Mouse (Mus musculus) heart, adult 8-10 months (tissue): Measurements from ENCODE around the gene Wdr70. TPM values are rescaled to one million over a fixed set of nuclear protein-coding genes. Genes with fewer than 3 reads are reported as not detected.

Experiments
- DNase-seq: peaks from one replicate; pipeline ENCODE4 v3.0.0; 2022; ENCODE audit warnings: low spot score
- microRNA-seq: library from miRNA; unstranded; fragments of <30 nt; microRNA quantifications from one replicate; pipeline ENCODE4 v1.2.0, GENCODE M21; 2022
- total RNA-seq, 4 experiments: library from RNA; stranded (reverse); gene quantifications; 2 replicates each; pipeline ENCODE4 v1.2.4; 2022

Gene Wdr70
- total RNA-seq, 4 experiments from 2014 or later, result 18.8 to 22.6 (median 21.3) TPM

DNA sequence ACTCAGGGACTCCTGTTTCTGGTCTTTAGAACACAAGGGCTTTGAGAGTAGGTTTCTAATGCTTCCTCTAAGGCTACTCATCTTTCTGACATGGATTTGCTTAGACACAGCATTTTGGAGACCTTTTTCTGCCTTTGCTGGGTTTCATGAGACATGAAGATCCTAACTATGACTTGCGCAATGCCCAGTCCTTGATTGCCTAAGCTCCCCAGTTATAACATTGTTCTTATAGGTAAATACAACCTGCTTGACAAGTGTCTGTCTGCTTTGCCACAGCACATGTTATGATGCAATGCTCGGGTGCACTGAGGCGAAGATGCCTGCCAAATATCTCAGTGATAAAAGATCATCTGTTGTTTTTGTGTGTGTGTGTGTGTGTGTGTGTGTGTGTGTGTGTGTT lies 233.7 kb downstream of the Wdr70 start:
- DNase-seq, result no peak

GRCm38 (mm10) chr15:7863328-7863727 lies 235.7 kb downstream of the Wdr70 start:
- no peak for DNase-seq

DNA sequence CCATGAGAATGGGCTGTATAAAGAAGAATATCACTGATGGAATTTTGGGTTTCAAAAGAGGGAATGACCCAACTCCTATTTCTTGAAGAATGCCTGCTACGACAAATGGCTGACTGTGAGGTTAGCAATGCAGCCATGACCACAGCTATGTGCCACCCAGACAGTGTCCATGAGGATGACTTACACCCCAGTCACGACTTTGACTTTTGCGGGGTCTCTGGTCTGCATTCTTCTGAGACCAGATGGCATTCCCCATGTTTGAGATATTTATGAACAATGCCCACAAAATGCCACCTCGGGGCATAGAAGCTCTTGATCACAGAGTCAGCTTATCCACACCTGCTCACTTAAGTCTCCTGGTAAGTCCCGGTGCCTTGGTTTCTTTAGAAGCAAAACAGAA lies 236.1 kb downstream of the Wdr70 start:
- no peak for DNase-seq

DNA sequence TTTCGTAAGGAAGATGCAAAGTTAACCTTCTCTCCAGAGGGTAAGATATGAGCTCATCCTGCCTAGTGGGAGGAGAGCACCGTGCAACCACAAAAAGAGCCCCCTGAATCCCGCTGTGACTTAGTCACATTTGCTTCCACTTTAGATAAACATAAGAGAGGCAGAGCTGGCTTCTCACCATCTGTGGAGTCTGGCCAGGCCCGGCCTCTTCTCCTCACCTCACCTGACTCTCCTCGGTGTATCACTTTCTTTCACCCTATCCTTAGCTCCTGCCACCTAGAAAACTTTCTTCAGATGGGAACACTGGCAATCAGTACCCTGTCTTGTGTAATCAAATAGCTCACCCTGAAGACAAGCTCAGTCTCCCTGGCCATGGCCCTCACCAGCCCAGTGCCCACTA lies 240.2 kb downstream of the Wdr70 start:
- DNase-seq, result no peak

DNA sequence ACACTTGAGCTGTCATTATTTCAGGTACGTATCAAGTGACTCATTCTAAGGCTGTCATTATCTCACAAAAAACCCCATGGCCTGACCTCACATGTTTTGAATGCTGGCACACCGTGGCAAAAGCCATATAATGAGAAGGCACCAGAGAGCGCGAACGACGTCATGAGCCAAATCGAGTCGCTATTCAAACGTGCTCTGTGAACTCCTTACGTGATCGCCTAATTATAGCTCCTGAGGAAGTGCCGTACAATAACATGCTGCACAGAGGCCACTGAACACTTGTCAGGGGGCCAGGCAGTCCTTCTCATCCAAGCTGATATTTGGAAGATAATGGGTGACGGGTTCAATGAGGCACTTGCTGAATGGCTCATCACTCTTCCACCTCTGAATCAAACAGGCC lies 241.6 kb downstream of the Wdr70 start:
- DNase-seq, result peak; percentile 54

DNA sequence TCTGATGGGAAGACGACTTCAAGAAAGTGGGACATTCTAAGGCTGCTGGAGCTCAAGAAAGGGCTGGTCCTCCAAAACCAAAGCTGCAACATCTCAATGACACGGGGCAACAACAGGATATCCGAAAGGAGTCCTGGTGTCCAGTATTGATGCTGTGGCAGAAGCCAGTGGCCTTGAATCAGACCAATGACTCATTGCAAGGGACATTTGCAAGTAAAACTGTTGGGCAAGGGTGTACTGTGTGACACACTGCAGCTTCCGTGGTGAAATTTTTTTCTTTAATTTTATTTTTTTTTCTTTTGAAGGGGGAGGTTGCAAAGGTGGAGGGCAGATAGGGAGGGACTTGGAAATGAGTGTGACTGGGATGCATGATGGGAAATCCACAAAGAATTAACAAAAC lies 256.6 kb downstream of the Wdr70 start:
- DNase-seq, result no peak

DNA sequence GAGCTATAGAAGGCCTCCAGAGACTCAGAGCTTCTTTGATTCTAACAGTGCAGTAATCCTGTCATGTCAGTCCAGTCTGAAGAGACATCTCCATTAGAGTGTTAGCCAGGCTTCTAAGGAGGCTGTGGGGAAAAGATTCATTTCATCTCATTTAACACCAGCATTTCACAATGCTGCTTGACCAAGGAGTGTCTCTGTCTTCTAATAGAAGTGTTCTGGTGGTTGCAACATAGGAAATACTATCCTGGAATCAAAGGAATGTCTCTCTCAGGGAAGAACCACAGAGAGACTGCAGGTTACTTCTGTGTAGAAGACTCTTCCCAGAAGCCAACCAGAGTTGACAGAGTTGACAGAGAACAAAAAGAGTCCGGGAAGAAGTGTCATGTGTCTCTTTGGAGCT lies 257.3 kb downstream of the Wdr70 start:
- no peak for DNase-seq

DNA sequence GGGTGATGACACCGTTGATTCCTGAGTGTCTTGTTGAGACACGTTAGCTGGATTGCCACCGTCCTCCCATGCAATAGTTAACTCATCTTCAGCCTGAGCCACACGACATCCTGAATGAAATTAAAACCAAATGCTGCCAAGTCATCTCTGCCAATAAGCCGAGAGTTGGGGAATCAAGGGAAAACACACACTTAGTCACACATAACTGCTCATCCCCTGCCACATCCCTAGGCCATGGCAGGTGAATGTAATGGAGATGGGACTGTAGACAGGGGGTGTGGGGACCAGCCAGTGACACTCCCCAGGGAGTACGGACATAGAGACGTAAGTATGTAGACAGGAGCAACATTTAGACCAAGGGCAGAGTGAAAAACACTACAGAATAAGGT lies 260.1 kb downstream of the Wdr70 start:
- no peak for DNase-seq

DNA sequence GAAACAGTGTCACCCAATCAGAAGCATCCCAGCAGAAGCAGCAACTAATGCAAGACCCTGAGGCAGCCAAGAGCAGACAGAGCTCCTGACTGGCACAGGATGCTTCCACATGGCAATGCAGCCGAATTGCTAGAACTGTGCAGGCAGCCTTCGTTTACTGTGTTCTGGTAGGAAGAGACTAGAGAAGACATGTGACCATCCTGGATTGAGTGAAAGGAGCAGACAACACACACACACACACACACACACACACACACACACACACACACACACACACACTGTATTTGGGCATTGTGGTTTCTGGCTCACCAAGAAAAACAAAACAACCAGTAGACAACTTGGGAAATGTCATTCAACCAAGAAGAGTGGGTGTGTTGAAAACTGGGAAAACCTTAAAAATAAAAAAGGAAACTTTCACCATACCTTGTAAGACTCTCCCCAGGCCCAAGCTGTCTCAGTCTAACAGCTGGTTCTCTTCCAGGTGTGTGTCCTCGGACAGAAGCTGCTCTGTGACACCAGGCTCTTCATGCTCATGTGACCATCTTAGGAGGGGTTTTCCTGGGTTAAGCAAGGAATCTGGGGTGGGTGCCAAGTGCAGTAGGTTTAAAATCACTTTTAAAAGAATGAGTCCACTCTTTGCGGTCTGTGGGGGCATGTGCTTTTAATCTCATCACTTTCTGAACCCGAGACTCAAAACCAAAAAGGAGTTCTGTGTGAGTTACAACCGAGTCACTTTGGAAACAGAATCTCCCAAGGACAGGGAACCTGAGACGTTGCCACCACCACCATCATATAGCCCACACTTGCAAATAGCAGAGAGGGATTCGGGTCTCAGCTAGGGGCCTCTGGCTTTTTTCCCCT lies 260.7 kb downstream of the Wdr70 start:
- no peak for DNase-seq

DNA sequence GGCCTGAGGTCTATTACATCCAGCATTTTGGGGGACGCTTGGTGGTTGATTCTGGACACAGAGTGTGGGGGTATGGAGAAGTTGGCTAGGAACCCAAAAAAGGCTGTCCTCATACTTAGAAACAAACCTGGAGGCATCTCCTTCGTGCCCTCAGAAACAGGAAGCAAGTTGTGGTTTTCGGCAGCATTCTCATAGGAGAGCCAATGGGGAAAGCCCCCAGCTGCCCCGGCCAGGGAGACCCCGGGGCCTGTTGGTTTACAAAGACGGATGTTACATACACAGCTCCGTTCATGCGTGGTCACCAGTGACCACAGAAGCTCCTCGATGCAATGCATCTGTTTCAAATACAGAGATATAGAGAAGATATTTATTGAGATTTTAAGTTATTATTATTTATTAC lies 263.6 kb downstream of the Wdr70 start:
- no peak for DNase-seq

- DNase-seq, result no peak
Measured at GRCm38 (mm10) chr15:7825530-7825929, 273.5 kb downstream of the Wdr70 start.

GRCm38 (mm10) chr15:7823886-7824285 lies 275.1 kb downstream of the Wdr70 start:
- no peak for DNase-seq

Small RNA genes within 50 kb of the gene (microRNA-seq; reads per million reads assigned to microRNA genes)
- gene Gm27529, result not detected

Other genes with a start within 250 kb of the Wdr70 start
- 10 to 100 TPM in 3 of 4 experiments, 1 to 10 TPM in 1; 9.5 to 11.4 (median 10.4) TPM for gene Nup155, start 10.1 kb upstream of the Wdr70 start, total RNA-seq
- gene Cplane1, start 69.9 kb upstream of the Wdr70 start, total RNA-seq, result 1 to 10 TPM; 4.0 to 4.8 (median 4.4) TPM